Mouse (Mus musculus) macrophage (primary cell): ENCODE measurements around the gene Stn1. TPM values are rescaled to one million over a fixed set of nuclear protein-coding genes. Genes with fewer than 3 reads are reported as not detected.

Source experiments
- H3K27ac ChIP-seq: fragments of 350-480 bp; formaldehyde crosslinking; 2 replicates; pipeline ENCODE4 v1.9.0; 2021
- H3K36me3 ChIP-seq: fragments of 350-480 bp; formaldehyde crosslinking; 2 replicates; pipeline ENCODE4 v1.9.0; 2021; ENCODE audit errors: inconsistent target
- H3K4me3 ChIP-seq: fragments of 350-480 bp; formaldehyde crosslinking; 2 replicates; pipeline ENCODE4 v1.9.0; 2021; ENCODE audit errors: inconsistent target
- H3K79me2 ChIP-seq: fragments of 350-480 bp; formaldehyde crosslinking; 2 replicates; pipeline ENCODE4 v1.9.0; 2021; ENCODE audit errors: inconsistent target
- WGBS: methylation state at CpG from one replicate; pipeline ENCODE4 v1.1.7; 2026; ENCODE audit warnings: inconsistent platforms; ENCODE audit not compliant: missing documents; 5-methylcytosine and 5-hydroxymethylcytosine counted together
- polyA plus RNA-seq: library from polyadenylated mRNA; stranded (reverse); fragments of 250-400 nt; gene quantifications from 3 replicates; pipeline ENCODE4 v1.2.4, GENCODE M21; 2018; ENCODE audit warnings: inconsistent platforms

Stn1 gene
- polyA plus RNA-seq, 1 experiment from 2014 or later, result 18.7 TPM

DNA sequence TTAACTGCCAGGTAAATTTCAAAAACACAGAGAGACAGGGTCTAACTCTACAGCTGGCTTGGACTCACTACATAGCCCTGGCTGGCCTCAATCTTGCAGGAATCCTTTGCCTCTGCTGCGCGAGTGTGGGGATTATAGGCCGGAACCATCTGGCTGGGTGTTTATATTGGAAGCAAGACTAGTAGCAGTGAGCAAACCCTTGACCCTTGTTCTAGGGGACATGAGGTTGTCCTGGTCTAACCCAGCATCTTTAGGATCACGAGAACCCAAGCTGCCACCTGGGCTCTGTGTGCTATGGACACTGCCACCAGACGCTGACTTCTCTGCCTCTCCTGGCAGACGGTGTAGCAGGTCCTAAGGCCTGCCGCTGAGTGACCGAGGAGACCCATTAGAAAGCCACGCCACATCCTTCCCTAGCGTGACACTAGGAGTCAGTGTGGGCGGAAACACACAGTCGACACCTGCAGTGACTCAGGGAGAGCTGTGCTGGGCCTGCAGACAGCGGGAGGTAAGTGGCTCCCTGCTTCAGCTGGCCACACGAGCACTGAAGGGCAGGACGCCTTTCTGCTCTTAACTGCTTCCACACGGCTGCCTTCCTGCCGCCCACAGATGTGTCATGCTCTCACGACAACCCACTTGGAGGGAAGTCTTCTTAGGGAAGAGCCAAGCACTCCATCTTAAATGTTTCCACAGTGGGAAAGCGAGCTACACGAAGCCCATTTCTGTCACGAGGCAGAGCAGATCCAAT lies 10.9 kb downstream of the Stn1 start:
- Histone ChIP-seq H3K79me2 (no peaks in the 10 kb centered on the region), H3K27ac (no peak overlapping the region), H3K4me3 (no peak overlapping the region), H3K36me3 (0 out of 2 replicates have a peak, but pooled peaks cover 6% of the 10 kb centered on the region)
- WGBS, result 51% methylated on average over 21 of the region's 21 CpGs

DNA sequence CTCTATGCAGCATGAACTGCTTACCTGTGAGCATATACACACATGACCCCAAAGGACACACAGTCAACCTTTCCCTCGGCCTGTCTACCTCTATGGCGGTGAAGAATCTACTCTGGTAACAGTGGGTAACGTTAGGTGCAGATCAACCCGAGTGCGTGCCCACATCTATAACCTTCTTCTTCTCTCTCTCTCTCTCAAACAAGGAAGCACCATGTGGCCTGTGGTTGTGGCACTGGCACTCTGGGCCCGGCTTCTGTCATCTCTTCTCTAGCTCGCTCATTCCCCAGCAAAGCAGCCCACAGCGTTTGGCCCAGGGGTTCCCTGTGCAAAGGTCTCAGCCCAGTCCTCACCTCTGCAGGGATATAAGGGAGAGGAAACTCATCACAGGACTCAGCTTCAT lies 12.4 kb downstream of the Stn1 start:
- H3K4me3 ChIP-seq, result no peak overlapping the region
- no peak overlapping the region for H3K27ac ChIP-seq
- 63% methylated on average over 8 of the region's 8 CpGs for WGBS
- no peaks in the 10 kb centered on the region for H3K79me2 ChIP-seq
- H3K36me3 ChIP-seq, result 0 out of 2 replicates have a peak, but pooled peaks cover 6% of the 10 kb centered on the region

GRCm38 (mm10) chr19:47521403-47521802 lies 15.9 kb downstream of the Stn1 start:
- Histone ChIP-seq H3K36me3 (0 out of 2 replicates have a peak, but pooled peaks cover 6% of the 10 kb centered on the region), H3K4me3 (no peak overlapping the region), H3K79me2 (no peaks in the 10 kb centered on the region), H3K27ac (no peak overlapping the region)
- 91% methylated on average over 5 of the region's 5 CpGs for WGBS

DNA sequence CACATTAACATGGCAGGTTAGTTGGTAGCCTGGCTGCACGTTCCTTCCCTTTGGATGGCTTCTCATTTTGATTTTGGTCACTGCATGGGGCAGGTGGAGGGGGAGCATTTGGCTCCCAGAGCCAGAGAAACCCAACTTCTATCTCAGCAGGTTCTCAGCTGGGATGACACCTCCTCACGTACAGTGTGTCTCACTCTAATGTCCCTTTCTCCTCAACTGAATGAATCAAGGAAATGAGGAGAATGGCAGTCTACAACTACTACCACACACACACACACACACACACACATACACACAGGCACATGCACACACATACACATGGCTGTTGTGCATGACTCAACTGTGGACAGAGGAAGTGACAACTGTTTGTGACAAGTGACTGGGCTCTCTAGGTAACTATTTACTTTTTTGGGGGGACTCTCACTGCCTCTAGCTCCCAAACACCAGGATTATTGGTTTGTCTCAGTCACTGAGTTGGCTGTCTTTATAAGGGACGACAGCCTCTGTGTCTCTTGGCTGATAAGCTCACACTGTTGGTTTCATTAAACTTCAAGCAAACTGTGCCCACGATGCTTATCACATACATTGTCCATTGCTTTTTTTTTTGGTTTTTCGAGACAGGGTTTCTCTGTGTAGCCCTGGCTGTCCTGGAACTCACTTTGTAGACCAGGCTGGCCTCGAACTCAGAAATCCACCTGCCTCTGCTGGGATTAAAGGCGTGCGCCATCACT lies 18.0 kb downstream of the Stn1 start:
- H3K79me2 ChIP-seq, result no peaks in the 10 kb centered on the region
- no peak overlapping the region for H3K4me3 ChIP-seq
- 81% methylated on average over 8 of the region's 8 CpGs for WGBS
- H3K36me3 ChIP-seq, result 0 out of 2 replicates have a peak, but pooled peaks cover 2% of the 10 kb centered on the region
- H3K27ac ChIP-seq, result no peak overlapping the region

DNA sequence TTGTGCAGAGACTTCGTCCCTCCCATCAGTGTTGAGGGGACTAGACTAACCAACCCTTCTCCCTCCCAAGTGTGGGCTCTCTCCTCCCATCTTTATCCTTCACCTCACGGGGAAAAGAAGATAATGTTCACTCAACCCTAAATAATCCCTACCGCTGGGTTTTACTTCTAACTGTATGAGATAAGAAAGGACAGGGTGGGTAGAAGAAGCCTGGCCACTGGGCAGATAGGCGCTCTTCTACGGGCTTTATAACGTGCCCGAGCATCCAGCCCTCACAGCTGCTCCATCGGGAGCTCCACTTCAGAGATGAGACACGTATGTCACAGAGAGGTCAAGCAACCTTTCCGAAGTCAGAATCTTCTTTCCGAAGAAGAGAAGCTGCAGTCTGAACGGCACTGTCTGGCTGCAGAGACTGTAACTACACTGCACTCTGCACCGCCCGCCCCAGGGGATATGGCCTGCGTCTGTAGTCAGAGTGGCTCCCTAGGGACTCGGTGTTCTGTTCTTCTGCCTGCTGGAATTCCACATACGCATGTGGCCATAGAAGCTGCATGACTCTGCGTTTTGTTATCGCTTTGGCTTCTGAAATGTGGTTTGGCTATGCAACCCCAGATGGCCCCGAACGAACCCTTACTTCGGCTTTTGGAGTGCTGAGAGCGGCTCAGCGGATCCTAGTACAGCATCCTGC lies 18.7 kb downstream of the Stn1 start:
- H3K27ac ChIP-seq, result no peak overlapping the region

DNA sequence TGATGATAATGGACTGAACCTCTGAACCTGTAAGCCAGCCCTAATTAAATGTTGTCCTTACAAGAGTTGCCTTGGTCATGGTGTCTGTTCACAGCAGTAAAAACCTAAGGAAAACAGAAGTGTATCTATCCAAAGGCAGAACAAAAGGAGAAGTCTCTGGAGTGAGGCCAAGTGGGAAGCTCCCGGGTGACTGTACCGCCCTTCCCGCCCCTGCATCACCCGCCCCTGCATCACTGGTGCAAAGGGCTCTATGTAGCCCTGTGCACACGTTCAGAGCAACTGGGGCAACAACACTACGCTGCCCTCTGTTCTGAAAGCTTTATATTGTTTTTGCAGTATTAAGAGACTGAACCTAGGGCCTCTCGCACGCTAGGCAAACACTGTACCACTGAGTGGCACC lies 19.7 kb downstream of the Stn1 start:
- 88% methylated on average over 6 of the region's 8 CpGs for WGBS
- no peak overlapping the region for H3K4me3 ChIP-seq
- no peaks in the 10 kb centered on the region for H3K36me3 ChIP-seq

More for the DNA sequence above, 18.7 kb downstream of the Stn1 start:
- Histone ChIP-seq H3K79me2 (no peaks in the 10 kb centered on the region), H3K36me3 (no peaks in the 10 kb centered on the region), H3K4me3 (no peak overlapping the region)
- WGBS, result 69% methylated on average over 22 of the region's 24 CpGs

GRCm38 (mm10) chr19:47516879-47517278 lies 20.4 kb downstream of the Stn1 start:
- WGBS, result 93% methylated on average over 12 of the region's 12 CpGs
- Histone ChIP-seq H3K4me3 (no peak overlapping the region), H3K27ac (no peak overlapping the region), H3K36me3 (no peaks in the 10 kb centered on the region), H3K79me2 (no peaks in the 10 kb centered on the region)

More for the DNA sequence above, 19.7 kb downstream of the Stn1 start:
- no peaks in the 10 kb centered on the region for H3K79me2 ChIP-seq
- no peak overlapping the region for H3K27ac ChIP-seq

DNA sequence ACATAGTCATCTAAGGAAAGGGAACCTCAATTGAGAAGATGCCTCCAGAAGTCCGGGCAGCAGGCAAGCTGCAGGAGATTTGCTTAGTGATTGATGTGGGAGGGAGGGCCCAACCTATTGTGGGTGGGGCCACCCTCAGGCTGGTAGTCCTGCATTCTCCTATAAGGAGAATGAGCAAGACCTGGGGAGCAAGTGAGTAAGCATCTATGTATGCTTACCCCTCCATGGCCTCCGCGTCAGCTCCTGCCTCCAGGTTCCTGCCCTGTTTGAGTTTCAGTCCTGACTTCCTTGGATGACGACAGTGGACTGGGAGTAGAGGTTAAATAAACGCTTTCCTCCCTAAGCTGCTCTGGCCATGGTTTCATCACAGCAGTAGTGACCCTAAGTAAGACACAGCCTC lies 22.2 kb downstream of the Stn1 start:
- H3K27ac ChIP-seq, result no peak overlapping the region
- no peak overlapping the region for H3K4me3 ChIP-seq
- no peaks in the 10 kb centered on the region for H3K79me2 ChIP-seq
- WGBS, result 89% methylated on average over 5 of the region's 5 CpGs
- H3K36me3 ChIP-seq, result no peaks in the 10 kb centered on the region

GRCm38 (mm10) chr19:47513618-47513897 lies 23.7 kb downstream of the Stn1 start:
- no peaks in the 10 kb centered on the region for H3K36me3 ChIP-seq
- H3K27ac ChIP-seq, result no peak overlapping the region
- WGBS, result 95% methylated on average over 4 of the region's 4 CpGs
- H3K79me2 ChIP-seq, result no peaks in the 10 kb centered on the region
- no peak overlapping the region for H3K4me3 ChIP-seq

- no peaks in the 10 kb centered on the region for H3K36me3 ChIP-seq
- 84% methylated on average over 21 of the region's 21 CpGs for WGBS
- H3K27ac ChIP-seq, result no peak overlapping the region
- no peaks in the 10 kb centered on the region for H3K79me2 ChIP-seq
- H3K4me3 ChIP-seq, result no peak overlapping the region
Observed at GRCm38 (mm10) chr19:47512794-47513617, 24.3 kb downstream of the Stn1 start.

- 28% methylated on average over 6 of the region's 6 CpGs for WGBS
Observed at GRCm38 (mm10) chr19:47511958-47512357, 25.3 kb downstream of the Stn1 start.

GRCm38 (mm10) chr19:47511294-47511675 lies 26.0 kb downstream of the Stn1 start:
- Histone ChIP-seq H3K79me2 (no peaks in the 10 kb centered on the region), H3K4me3 (peak overlapping the region; percentile 1; the same call in 1 of the 2 replicates), H3K27ac (peak overlapping the region; percentile 98), H3K36me3 (no peaks in the 10 kb centered on the region)
- 15% methylated on average over 7 of the region's 7 CpGs for WGBS

More at GRCm38 (mm10) chr19:47511958-47512357, 25.3 kb downstream of the Stn1 start:
- H3K79me2 ChIP-seq, result no peaks in the 10 kb centered on the region
- H3K4me3 ChIP-seq, result no peak overlapping the region
- H3K36me3 ChIP-seq, result no peaks in the 10 kb centered on the region
- peak overlapping the region; percentile 98 for H3K27ac ChIP-seq

DNA sequence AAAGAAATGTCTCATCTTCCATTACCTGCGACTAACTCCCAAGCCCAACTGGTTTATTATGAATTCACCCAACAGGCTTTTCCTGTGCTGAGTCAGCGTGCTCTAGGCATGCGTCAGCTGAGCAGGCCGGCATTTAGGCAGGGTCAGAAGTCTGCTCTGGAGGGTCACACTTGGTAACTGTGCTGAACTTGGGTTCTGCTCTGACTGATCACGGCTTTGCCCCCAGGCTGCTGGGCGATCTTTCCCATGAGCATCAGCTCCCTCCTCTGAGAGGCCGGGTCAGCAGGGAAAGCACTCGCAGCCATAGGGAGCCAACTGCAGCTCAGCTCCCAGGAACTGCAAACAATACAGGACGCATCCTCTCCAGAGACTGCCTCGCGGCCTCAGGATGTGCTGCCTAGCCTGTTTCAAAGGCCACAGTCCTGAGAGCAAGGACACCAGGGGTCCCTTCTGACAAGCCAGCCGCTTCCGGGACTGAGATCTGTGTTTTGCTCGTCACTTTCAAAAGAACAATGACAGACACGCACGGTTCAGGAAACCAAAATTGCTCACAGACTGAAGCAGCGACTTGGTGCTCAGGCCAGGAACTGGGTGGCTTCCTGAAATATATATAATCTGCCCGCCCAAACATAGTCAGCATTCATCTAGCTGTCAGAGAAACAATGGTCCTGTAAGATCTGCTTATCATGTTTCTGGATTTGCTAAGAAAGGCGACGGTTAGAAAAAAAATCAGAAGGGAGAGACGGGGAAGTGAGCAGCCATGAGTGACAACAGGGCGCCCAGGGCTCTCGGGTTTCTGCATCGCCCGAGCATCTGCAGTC lies 26.6 kb downstream of the Stn1 start:
- 3% methylated on average over 25 of the region's 25 CpGs for WGBS
- Histone ChIP-seq H3K4me3 (peak overlapping the region; percentile 1; the same call in 1 of the 2 replicates), H3K27ac (peak overlapping the region; percentile 98), H3K36me3 (no peaks in the 10 kb centered on the region), H3K79me2 (no peaks in the 10 kb centered on the region)

DNA sequence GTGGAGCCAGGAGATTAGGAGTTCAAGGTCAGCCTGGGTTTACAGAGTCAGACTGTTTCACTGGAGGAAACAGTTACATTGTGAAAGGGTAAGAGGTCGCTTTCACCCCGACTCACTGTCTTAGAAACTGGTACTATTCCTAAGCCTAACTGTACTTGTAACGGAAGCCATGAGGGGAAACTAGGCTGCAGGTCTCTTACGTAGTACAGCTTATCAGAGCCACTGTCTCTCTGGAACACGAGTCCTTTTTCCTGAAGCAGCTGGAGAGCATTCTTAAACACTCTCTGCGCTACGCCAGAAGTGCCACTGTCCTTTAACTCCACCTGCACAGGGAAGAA lies 27.2 kb downstream of the Stn1 start:
- Histone ChIP-seq H3K36me3 (no peaks in the 10 kb centered on the region), H3K4me3 (no peak overlapping the region), H3K27ac (peak overlapping the region; percentile 98), H3K79me2 (no peaks in the 10 kb centered on the region)
- WGBS, result 54% methylated on average over 7 of the region's 7 CpGs
